Mouse (Mus musculus) small intestine, adult 2 months (tissue): ENCODE results near the gene Mat2b.
"Not testable (repeated sequence)": the region's sequence is repeated elsewhere in the genome, so short reads cannot be mapped to it uniquely, and the experiment has no call there.

ENCODE experiments used
- CTCF ChIP-seq: fragments of 200-500 bp; IDR thresholded peaks from 2 replicates; pipeline ENCODE4 v1.5.1; 2012; ENCODE audit warnings: low read depth, mild to moderate bottlenecking, control low read depth, inconsistent platforms, low read length, moderate library complexity, mixed read lengths; ENCODE audit not compliant: insufficient replicate concordance, insufficient read length; ENCODE audit errors: extremely low read depth
- POLR2A ChIP-seq: fragments of 200-500 bp; IDR thresholded peaks from 2 replicates; pipeline ENCODE4 v1.6.1; 2012; ENCODE audit warnings: low read depth, mild to moderate bottlenecking, control low read depth, inconsistent platforms, low read length, moderate library complexity

GRCm38 (mm10) chr11:40709899-40710298 lies 14.9 kb upstream of the Mat2b start:
- TF ChIP-seq CTCF, POLR2A: not testable (repeated sequence)
